Mouse (Mus musculus) retina, embryonic 14.5 days (tissue): ENCODE data around the gene D930048N14Rik.

Experiments
- DNase-seq: peaks from one replicate; pipeline ENCODE4 v3.0.0-alpha.2; 2015; ENCODE audit warnings: low spot score

The D930048N14Rik gene

DNA sequence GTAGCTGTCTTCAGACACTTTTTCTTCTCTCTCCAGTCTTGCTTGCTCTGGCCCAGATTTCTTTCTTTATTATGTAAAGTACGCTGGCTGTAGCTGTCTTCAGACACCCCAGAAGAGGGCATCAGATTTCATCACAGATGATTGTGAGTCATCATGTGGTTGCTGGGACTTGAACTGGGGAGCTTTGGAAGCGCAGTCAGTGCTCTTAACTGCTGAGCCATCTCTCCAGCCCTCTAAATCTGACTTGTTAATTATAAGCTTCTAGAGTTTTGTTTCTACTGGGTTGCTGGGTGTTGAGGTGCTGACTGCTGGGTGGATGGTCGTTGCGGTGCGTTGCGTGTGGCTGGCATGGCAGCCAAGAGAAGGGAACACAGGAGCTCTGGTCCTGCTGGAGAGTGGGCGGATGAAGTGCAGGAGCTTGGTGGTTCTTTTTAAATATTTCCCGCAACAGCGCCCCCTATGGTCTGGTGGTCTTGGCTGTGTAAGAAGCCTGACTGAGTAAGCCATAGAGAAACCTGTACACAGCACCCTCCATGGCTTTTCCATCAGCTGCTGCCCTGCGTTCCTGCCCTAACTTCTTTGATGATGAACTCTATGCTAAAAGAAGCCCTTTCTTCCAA lies 52.7 kb downstream of the D930048N14Rik start:
- peak; percentile 54 for DNase-seq

DNA sequence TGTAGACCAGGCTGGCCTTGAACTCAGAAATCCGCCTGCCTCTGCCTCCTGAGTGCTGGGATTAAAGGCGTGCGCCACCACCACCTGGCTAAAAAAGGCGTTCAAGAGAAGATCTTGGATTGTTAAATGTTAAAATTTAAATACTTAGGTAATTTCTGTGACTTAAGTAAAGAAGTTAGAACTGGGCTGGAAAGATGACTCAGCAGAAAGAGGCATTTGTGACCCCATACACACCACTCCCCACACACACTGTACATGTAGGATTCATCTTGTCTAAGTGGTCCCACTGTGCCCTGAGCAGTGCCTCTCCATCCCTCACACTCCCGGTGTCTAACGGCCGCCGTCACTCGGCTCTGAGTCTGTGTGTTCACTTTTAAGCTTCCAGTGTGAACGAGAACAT lies 55.7 kb downstream of the D930048N14Rik start:
- no peak for DNase-seq

GRCm38 (mm10) chr11:51707080-51707479 lies 56.3 kb downstream of the D930048N14Rik start:
- DNase-seq: no peak
